Mouse (Mus musculus) spleen, adult 2 months (tissue): Measurements from ENCODE around the gene Ppp1r16b. TPM values are rescaled to one million over a fixed set of nuclear protein-coding genes. Genes with fewer than 3 reads are reported as not detected.

ENCODE experiments used
- DNase-seq, 2 experiments: peaks; one replicate each; pipeline versions ENCODE4 v3.0.0 to v3.0.0-alpha.2; 2012 to 2021; ENCODE audit warnings: low spot score in 2 of 2, low read depth in 1 of 2
- H3K27ac ChIP-seq: fragments of 200-500 bp; 2 replicates; pipeline ENCODE4 v1.5.1; 2012; ENCODE audit warnings: low read length, inconsistent platforms; ENCODE audit not compliant: insufficient read depth
- H3K27me3 ChIP-seq: fragments of 200-500 bp; 2 replicates; pipeline ENCODE4 v1.6.1; 2012; ENCODE audit warnings: mild to moderate bottlenecking, moderate library complexity, low read length, inconsistent platforms; ENCODE audit not compliant: control insufficient read depth, insufficient read depth
- H3K36me3 ChIP-seq: fragments of 200-500 bp; 2 replicates; pipeline ENCODE4 v1.6.1; 2012; ENCODE audit warnings: mild to moderate bottlenecking, low read length, inconsistent platforms; ENCODE audit not compliant: control insufficient read depth, insufficient read depth
- H3K4me1 ChIP-seq: fragments of 200-500 bp; 2 replicates; pipeline ENCODE4 v1.6.1; 2011; ENCODE audit warnings: inconsistent platforms; ENCODE audit not compliant: control insufficient read depth, insufficient read depth, insufficient read length
- H3K4me3 ChIP-seq: fragments of 200-500 bp; 2 replicates; pipeline ENCODE4 v1.5.1; 2011; ENCODE audit warnings: mild to moderate bottlenecking, inconsistent platforms; ENCODE audit not compliant: insufficient read depth, insufficient read length; ENCODE audit errors: extremely low read depth
- CTCF ChIP-seq: fragments of 200-500 bp; IDR thresholded peaks from 2 replicates; pipeline ENCODE4 v1.5.1; 2011; ENCODE audit warnings: mild to moderate bottlenecking, inconsistent platforms; ENCODE audit not compliant: insufficient read depth, insufficient read length, insufficient replicate concordance; ENCODE audit errors: extremely low read depth
- POLR2A ChIP-seq: fragments of 200-500 bp; IDR thresholded peaks from 2 replicates; pipeline ENCODE4 v1.6.1; 2011; ENCODE audit warnings: low read depth, low read length, inconsistent platforms
- WGBS: fragments of 180-500 bp; shearing (Covaris S2); methylation state at CpG from one replicate; pipeline ENCODE4 v1.1.7; 2018; 5-methylcytosine and 5-hydroxymethylcytosine counted together
- polyA plus RNA-seq: library from polyadenylated mRNA; depleted of rRNA; stranded (reverse); fragments of >200 nt; gene quantifications from 2 replicates; pipeline ENCODE4 v1.2.3, GENCODE M21; 2012

The Ppp1r16b gene
- polyA plus RNA-seq, 1 experiment, result 17.6 TPM

GRCm38 (mm10) chr2:158708121-158708520 lies 42.9 kb downstream of the Ppp1r16b start:
- no peak for DNase-seq
- Histone ChIP-seq H3K4me1 (peaks cover 29% of the 10 kb centered on the region; the same call in 1 of the 2 replicates), H3K4me3 (no peak overlapping the region), H3K36me3 (peaks cover 8% of the 10 kb centered on the region), H3K27me3 (no peaks in the 10 kb centered on the region), H3K27ac (peak overlapping the region; percentile 71)
- 92% methylated on average over 12 of the region's 12 CpGs for WGBS
- TF ChIP-seq CTCF (no peak), POLR2A (no peak)

GRCm38 (mm10) chr2:158711929-158712751 lies 46.9 kb downstream of the Ppp1r16b start:
- DNase-seq, result no peak
- Histone ChIP-seq H3K27ac (no peak overlapping the region), H3K27me3 (no peaks in the 10 kb centered on the region)

GRCm38 (mm10) chr2:158714826-158715225 lies 49.6 kb downstream of the Ppp1r16b start:
- Histone ChIP-seq H3K27me3 (no peaks in the 10 kb centered on the region), H3K36me3 (peaks cover 4% of the 10 kb centered on the region), H3K4me1 (peaks cover 30% of the 10 kb centered on the region; the same call in 1 of the 2 replicates), H3K27ac (no peak overlapping the region), H3K4me3 (no peak overlapping the region)
- no peak for DNase-seq
- no peak for TF ChIP-seq POLR2A
- TF ChIP-seq CTCF, result no peak
- 89% methylated on average over 6 of the region's 6 CpGs for WGBS

More at GRCm38 (mm10) chr2:158711929-158712751, 46.9 kb downstream of the Ppp1r16b start:
- Histone ChIP-seq H3K4me3 (no peak overlapping the region), H3K4me1 (peaks cover 24% of the 10 kb centered on the region; the same call in 1 of the 2 replicates), H3K36me3 (peaks cover 11% of the 10 kb centered on the region)
- 78% methylated on average over 12 of the region's 12 CpGs for WGBS
- TF ChIP-seq CTCF (no peak), POLR2A (no peak)

GRCm38 (mm10) chr2:158716066-158716465 lies 50.9 kb downstream of the Ppp1r16b start:
- Histone ChIP-seq H3K4me1 (peaks cover 42% of the 10 kb centered on the region; the same call in 1 of the 2 replicates), H3K27ac (peak overlapping the region; percentile 48), H3K36me3 (peaks cover 6% of the 10 kb centered on the region), H3K4me3 (no peak overlapping the region), H3K27me3 (no peaks in the 10 kb centered on the region)
- 49% methylated on average over 5 of the region's 5 CpGs for WGBS
- TF ChIP-seq POLR2A (no peak), CTCF (no peak)
- no peak for DNase-seq

GRCm38 (mm10) chr2:158717551-158718418 lies 52.6 kb downstream of the Ppp1r16b start:
- Histone ChIP-seq H3K36me3 (peaks cover 8% of the 10 kb centered on the region), H3K4me1 (peaks cover 51% of the 10 kb centered on the region; the same call in 1 of the 2 replicates), H3K4me3 (no peak overlapping the region), H3K27ac (peak overlapping the region; percentile 85), H3K27me3 (no peaks in the 10 kb centered on the region)
- TF ChIP-seq POLR2A (no peak), CTCF (no peak)
- 57% methylated on average over 5 of the region's 5 CpGs for WGBS
- no peak for DNase-seq

- H3K36me3 ChIP-seq, result peaks cover 7% of the 10 kb centered on the region
- no peaks in the 10 kb centered on the region for H3K27me3 ChIP-seq
- peak overlapping the region; percentile 85 for H3K27ac ChIP-seq
- peak; percentile 73 to 87 for DNase-seq
- 16% methylated on average over 12 of the region's 12 CpGs for WGBS
- H3K4me3 ChIP-seq, result no peak overlapping the region
- TF ChIP-seq CTCF (no peak), POLR2A (no peak)
- peaks cover 55% of the 10 kb centered on the region; the same call in 1 of the 2 replicates for H3K4me1 ChIP-seq
Measured at GRCm38 (mm10) chr2:158718816-158719549, 53.8 kb downstream of the Ppp1r16b start.
